In genomic region chr9:67368078-67368477, GRCm38 (mm10) we compare ENCODE assay signal across 19 mouse cellular contexts.
"Had no signal": no experiment of that assay in that cellular context is flagged by ENCODE, and none has a peak within 500 bp of the region (broad histone marks: within the 10 kb centered on the region; RNA-seq: fewer than 3 reads in every experiment).

No protein-coding gene starts in this region.

- H3K27me3 ChIP-seq: liver, embryonic 15.5 days; lung, embryonic 15.5 days; midbrain, embryonic 12.5 days; midbrain, embryonic 15.5 days; neural tube, embryonic 13.5 days; neural tube, embryonic 15.5 days had no signal

- H3K9ac ChIP-seq: liver, embryonic 15.5 days; liver, postnatal 0 days; lung, embryonic 15.5 days; midbrain, embryonic 12.5 days; midbrain, embryonic 15.5 days; neural tube, embryonic 13.5 days; neural tube, embryonic 15.5 days had no signal

- ATAC-seq: liver, postnatal 0 days; lung, postnatal 0 days; midbrain, embryonic 15.5 days had no signal

- H3K36me3 ChIP-seq: liver, embryonic 15.5 days; lung, embryonic 15.5 days; midbrain, embryonic 15.5 days had no signal

- H3K4me1 ChIP-seq: liver, embryonic 15.5 days; lung, embryonic 15.5 days; megakaryocyte, embryonic 14.5 days; midbrain, embryonic 10.5 days; midbrain, embryonic 12.5 days; midbrain, embryonic 15.5 days; neural tube, embryonic 13.5 days; neural tube, embryonic 15.5 days had no signal

- H3K4me3 ChIP-seq: liver, embryonic 15.5 days; lung, embryonic 15.5 days; megakaryocyte, embryonic 14.5 days; midbrain, embryonic 10.5 days; midbrain, embryonic 12.5 days; midbrain, embryonic 15.5 days; myocyte; neural tube, embryonic 13.5 days; neural tube, embryonic 15.5 days had no signal

- DNase-seq: liver, postnatal 0 days; lung, adult 2 months; lung, postnatal 14 days; lung, postnatal 36 days; right cerebral cortex, postnatal 14 days; thymus, adult 18-20 months; thymus, postnatal 14 days; thymus, postnatal 36 days had no signal

- H3K27ac ChIP-seq: liver, embryonic 15.5 days; lung, embryonic 15.5 days; macrophage; midbrain, embryonic 10.5 days; midbrain, embryonic 12.5 days; midbrain, embryonic 15.5 days; neural tube, embryonic 13.5 days; neural tube, embryonic 15.5 days had no signal

- H3K4me2 ChIP-seq: liver, embryonic 15.5 days; lung, embryonic 15.5 days; midbrain, embryonic 12.5 days; midbrain, embryonic 15.5 days; neural tube, embryonic 13.5 days; neural tube, embryonic 15.5 days had no signal

- H3K9me3 ChIP-seq: liver, embryonic 15.5 days; lung, embryonic 15.5 days; midbrain, embryonic 10.5 days; midbrain, embryonic 12.5 days; midbrain, embryonic 15.5 days; neural tube, embryonic 15.5 days had no signal
